Mouse (Mus musculus): ENCODE results near the gene Ak3. TPM values are rescaled to one million over a fixed set of nuclear protein-coding genes. Genes with fewer than 3 reads are reported as not detected.

The Ak3 gene
- polyA plus RNA-seq (2012; rRNA removed) = 129 and 138 TPM in 2 replicates

GRCm38 (mm10) chr19:29047334-29048170 is at the start of gene Ak3:
Gene Ak3 (minus strand): TSS chr19:29047961.

GRCm38 (mm10) chr19:28990194-28990589 is 57.6 kb downstream of the Ak3 start, which contains the start of gene Cdc37l1:
Gene Cdc37l1 (plus strand): TSS chr19:28990352.

Other genes starting within 250 kb of the Ak3 start
- gene Slc1a1, start 212.9 kb downstream of the Ak3 start, polyA plus RNA-seq (2012; rRNA removed) = 15.6 and 19.4 TPM in 2 replicates
- gene Plpp6, start 84.0 kb downstream of the Ak3 start, polyA plus RNA-seq (2012; rRNA removed) = 24.7 and 32.5 TPM in 2 replicates
- gene 4430402I18Rik, start 80.2 kb downstream of the Ak3 start, polyA plus RNA-seq (2012; rRNA removed) = 0.66 and 0.93 TPM in 2 replicates
- 6.2 and 7.1 TPM in 2 replicates for gene Cdc37l1, start 57.6 kb downstream of the Ak3 start, polyA plus RNA-seq (2012; rRNA removed)
- 9.7 and 13.4 TPM in 2 replicates for gene Rcl1, start 53.4 kb upstream of the Ak3 start, polyA plus RNA-seq (2012; rRNA removed)
- gene Jak2, start 203.9 kb upstream of the Ak3 start, polyA plus RNA-seq (2012; rRNA removed) = 6.7 and 7.3 TPM in 2 replicates